Mouse (Mus musculus): ENCODE data around the gene Prss56. TPM values are rescaled to one million over a fixed set of nuclear protein-coding genes. Genes with fewer than 3 reads are reported as not detected.
A peak's percentile ranks its signal among the peaks of the same experiment; 100 is the strongest.

The Prss56 gene
- total RNA-seq, 1 experiment from 2014 or later, result not detected

DNA sequence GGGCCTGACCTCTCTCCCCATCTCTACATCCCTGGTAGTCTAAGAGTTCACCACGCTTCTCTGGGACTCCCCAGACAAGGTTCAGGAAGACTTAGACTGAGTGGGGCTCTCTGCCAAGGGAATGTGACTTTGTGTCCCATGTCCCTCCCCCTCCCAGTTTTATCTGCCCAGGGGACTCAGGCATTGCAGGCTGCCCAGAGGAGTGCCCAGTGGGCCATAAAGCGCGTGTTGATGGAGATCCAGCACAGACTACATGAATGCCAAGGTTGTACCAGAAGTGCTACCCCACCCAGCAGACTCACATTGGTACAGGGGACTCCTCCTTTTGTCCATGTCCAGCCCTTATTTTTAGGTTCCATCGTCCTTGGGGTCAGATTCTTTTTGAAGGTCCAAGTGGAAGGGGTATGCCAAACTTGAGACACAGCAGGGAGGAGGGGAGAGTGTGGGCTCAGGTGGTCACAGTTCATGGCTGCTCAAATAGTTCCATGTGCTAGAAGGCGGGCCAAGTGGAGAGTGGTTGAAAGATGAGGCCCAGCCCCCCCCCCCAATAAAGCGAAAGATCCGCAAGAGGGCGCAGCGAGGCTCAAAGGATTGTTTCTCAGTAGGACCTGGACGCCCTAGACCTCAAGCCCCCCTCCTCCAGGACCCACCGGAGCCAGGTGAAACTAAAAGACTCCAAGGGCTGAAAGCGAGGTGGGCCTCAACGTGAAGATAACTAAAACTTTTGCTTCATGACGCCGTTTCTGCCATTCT lies 1.1 kb downstream of the Prss56 start:
- no peak for ATAC-seq (replicated peaks; ENCODE audit: low read depth, poor library complexity, severe bottlenecking)

DNA sequence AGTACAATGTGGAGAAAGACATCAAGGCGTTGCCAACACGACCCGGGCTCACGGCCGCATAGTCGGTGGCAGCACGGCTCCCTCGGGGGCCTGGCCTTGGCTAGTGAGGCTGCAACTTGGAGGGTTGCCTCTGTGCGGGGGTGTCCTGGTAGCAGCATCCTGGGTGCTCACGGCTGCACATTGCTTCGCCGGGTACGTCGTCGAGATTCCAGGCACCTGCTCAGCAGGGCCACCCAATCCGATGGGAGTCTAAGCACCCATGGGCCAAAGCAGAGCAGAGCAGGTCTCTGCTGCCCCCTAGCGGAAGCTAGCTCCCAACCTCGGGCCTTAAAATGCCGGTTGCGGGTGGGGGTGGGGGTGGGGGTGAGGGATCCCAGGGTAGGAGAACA lies 1.6 kb downstream of the Prss56 start:
- peak; percentile 49 for ATAC-seq (replicated peaks; ENCODE audit: low read depth, poor library complexity, severe bottlenecking)

DNA sequence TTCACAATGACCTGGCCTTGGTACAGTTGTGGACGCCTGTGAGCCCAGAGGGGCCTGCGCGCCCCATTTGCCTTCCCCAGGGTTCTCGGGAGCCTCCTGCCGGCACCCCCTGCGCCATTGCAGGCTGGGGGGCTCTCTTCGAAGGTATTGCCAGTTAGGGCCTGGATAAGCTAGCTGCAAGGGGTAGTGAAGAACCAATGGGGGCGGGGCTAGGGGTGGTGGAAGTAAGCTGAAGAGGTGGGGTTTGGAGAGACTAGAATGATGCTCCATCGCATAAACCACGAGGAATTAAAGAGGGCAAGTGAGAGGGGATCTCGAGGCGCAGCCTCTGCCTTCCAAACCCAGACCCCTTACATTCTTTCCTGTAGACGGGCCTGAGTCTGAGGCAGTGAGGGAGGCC lies 2.4 kb downstream of the Prss56 start:
- no peak for ATAC-seq (replicated peaks; ENCODE audit: low read depth, poor library complexity, severe bottlenecking)

DNA sequence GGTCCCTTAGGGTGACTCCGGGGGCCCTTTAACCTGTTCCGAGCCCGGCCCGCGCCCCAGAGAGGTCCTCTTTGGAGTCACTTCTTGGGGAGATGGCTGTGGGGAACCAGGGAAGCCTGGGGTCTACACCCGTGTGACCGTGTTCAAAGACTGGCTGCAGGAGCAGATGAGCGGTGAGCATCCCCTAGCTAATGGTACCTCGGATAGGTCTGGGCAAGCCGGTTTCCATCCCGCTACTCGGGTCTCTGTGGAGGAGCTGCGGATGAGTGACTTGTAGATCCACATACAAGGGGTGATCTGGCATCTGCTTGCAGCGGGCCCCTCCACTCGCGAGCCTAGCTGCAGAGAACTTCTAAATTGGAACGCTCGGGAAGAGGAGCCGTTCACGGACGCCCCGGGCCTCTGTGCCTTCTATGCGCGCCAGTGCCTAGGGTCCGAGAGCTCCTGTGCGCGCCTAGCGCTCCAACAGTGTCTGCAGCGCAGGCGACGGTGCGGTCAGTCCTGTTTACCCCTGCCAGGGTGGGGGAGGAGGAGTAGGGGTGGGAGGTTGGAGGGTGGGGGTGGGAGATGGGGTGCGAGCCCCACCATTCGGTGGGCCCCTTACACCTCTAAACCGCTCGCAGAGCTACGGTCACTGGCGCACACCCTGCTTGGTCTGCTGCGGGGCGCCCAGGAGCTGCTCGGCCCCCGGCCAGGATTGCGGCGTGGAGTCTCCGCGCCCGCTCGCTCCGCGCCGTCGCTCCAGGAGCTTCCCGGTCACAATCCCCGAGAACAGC lies 3.3 kb downstream of the Prss56 start:
- ATAC-seq (replicated peaks; ENCODE audit: low read depth, poor library complexity, severe bottlenecking), result no peak

DNA sequence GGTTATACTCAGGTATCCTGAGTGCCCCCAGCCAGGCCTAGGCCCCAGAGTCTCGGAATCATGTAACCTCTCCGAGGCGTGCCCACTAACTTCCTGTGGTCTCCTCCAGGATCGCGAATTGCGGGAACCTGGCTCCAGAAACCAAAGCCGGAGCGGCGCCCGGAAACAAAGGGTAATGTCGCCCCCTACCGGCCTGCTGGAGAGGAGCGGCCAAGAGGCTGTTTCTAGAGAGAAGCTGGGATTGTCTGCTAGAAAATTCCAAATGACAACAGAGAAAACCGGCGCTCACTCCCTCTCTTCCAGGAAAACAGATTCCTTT lies 3.9 kb downstream of the Prss56 start:
- ATAC-seq (replicated peaks; ENCODE audit: low read depth, poor library complexity, severe bottlenecking), result peak; percentile 68

DNA sequence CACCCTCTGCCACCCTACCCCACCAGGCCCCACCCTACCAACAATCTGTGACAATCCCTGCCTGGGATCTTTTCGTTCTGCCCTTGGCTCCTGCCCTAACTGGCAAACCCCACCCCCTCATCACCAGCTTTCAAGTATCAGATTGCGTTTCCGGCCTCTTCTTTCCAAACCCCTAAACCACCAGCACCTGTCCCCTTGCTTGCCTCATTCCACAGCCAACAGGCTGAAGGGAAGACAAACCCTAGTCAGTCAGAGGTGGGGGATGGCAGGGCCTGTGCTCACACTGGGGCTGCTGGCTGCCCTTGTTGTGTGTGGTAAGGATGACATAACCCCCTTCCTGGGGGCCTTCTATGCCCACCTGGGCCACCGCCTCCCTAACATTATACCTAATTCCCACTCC lies 7.3 kb downstream of the Prss56 start, which contains the start of gene Chrnd:
Chrnd (plus strand) TSS at position 179 of the 400 bp plus-strand sequence.
- no peak for ATAC-seq (replicated peaks; ENCODE audit: low read depth, poor library complexity, severe bottlenecking)

DNA sequence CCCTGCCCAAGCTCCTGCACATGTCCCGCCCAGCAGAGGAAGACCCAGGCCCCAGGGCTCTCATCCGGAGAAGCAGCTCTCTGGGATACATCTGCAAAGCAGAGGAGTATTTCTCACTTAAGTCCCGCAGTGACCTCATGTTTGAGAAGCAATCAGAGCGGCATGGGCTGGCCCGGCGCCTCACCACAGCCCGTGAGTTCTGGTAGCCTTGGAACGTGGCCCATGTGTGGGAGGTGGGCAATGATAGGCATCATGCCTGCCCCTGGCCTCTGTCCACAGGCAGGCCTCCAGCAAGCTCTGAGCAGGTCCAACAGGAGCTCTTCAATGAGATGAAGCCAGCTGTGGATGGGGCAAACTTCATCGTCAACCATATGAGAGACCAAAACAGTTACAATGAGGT lies 14.2 kb downstream of the Prss56 start:
- no peak for ATAC-seq (replicated peaks; ENCODE audit: low read depth, poor library complexity, severe bottlenecking)

DNA sequence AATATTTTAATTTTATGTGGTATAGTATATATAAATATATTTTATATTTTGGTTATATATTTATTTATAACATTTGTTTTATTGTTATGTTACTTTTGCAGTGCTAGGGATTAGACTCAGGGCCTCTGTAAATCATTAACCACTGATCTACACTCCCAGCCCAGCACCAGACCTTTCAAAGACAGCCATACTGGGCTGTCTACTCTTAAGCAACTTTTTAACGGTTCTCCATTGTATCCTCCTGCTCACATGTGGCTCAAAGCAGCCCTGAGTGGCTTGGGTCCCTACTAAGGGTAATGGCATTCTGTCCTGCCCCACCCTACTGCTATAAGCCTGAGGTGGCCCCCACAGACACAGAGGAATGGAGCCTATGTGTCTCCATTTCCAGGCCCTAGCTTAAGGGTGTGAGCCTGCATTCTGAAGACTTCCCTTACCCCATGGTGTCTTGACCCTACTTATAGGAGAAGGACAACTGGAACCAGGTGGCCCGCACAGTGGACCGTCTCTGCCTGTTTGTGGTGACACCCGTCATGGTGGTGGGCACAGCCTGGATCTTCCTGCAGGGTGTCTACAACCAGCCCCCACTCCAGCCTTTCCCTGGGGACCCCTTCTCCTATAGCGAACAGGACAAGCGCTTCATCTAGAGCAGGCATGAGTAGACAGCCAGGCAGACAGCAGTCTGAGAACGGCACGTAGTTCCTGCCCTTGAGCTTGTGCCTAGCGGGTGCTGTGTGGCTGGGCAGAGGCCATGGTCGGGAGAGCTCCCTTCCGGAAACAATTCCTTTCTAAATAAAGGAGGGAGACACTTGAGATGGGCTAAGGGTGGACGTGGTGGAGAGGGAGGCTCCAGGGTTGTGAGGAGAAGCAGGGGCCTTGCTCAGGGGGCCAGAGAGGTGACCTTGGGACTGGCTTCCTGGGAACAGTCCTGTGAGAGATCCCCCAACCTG lies 15.3 kb downstream of the Prss56 start:
- ATAC-seq (replicated peaks; ENCODE audit: low read depth, poor library complexity, severe bottlenecking), result no peak

DNA sequence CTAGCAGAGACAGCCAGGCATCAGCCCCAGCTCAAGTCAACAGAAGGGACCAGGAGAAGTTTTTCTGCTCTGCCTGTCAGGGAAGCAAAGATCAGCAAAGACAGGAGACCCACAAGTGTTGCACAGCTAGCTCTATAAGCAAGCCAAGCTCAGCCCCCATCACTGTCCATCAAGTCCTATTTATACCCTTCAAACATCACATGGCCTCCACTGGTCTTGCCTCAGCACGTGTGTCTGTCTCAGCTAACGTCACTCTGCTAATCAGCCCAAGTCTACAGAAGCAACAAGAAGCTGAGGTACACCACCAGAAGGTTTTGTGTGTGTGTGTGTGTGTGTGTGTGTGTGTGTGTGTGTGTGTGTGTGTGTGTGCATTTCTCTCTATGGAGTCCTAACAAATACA lies 17.7 kb downstream of the Prss56 start:
- no peak for ATAC-seq (replicated peaks; ENCODE audit: low read depth, poor library complexity, severe bottlenecking)

DNA sequence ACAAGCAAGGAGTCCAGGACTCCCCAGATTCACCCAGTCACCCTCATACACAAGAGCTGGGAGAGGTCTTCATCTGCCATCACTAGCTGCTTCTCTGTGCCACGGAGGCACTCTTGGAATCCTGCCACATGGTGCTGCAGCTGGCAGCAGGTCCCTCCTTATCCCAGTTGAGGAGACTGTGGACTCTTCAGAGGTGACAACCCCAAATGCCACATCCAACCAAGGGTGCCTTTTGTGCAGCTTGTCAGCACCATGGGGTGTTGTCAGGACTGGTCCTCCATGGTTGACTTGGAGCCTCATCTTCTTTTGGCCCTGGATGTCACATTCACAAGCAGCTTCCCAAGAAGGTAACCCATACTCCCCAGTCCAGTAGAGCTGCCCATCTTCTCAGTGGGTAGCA lies 18.7 kb downstream of the Prss56 start:
- ATAC-seq (replicated peaks; ENCODE audit: low read depth, poor library complexity, severe bottlenecking), result no peak

DNA sequence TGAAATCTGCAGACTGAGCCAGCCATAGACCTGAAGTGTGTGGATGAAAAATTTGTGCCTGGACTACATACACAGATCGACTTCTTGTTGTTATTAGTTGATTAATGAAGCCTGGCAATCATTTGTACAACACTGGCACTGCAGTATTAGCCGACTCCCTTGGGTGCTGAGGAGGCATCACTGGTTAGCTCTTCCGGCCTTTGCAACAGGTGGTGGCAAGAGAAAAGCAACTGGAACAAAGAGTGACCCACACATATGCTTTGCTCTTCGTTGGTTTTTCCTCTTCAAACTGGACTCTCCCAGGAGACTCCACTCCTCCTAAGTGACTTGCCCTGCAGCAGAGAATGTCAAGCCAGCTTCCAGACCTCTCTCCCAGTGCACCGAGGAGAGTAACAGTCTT lies 20.7 kb downstream of the Prss56 start:
- ATAC-seq (replicated peaks; ENCODE audit: low read depth, poor library complexity, severe bottlenecking), result no peak

DNA sequence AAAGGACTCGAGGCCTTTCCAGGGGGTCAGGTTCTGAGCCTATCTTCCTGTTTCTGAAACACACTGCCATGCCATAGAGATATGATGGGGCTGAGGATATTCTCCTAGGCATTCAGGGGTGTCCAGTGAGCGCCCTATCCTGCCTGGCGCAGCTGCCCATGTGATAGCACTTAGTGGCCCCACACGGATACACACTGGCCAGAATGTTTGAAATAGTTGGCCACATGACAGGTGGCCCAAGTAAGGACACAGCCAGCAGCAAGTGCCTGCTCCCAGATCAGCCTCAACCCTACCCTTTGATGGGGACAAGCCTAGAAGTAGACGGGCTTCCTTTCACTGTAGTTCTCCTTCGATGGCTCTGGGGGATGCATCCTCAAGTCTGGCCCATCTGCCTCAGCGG lies 21.4 kb downstream of the Prss56 start, which contains the start of gene Chrng:
Chrng (plus strand) TSS at position 193 of the 400 bp plus-strand sequence.
- no peak for ATAC-seq (replicated peaks; ENCODE audit: low read depth, poor library complexity, severe bottlenecking)

DNA sequence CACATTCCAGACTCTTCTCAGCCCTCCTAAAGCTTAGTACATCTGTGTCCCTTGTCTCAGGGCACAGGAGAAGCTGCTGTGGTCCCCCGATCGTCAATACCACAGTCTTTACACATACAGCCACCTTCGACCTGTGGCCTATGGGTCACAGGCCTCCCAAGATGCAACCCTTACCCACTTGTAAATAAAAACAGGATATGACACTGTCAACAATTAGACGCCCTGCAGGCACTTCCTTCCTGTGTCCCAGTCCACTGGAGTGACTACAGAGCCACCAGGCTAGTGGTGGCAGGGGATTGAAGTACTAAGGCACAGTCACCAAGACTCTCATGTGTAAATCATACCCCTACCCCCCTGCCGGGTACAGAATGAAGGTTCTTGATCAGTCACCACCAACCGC lies 21.9 kb downstream of the Prss56 start:
- no peak for ATAC-seq (replicated peaks; ENCODE audit: low read depth, poor library complexity, severe bottlenecking)

DNA sequence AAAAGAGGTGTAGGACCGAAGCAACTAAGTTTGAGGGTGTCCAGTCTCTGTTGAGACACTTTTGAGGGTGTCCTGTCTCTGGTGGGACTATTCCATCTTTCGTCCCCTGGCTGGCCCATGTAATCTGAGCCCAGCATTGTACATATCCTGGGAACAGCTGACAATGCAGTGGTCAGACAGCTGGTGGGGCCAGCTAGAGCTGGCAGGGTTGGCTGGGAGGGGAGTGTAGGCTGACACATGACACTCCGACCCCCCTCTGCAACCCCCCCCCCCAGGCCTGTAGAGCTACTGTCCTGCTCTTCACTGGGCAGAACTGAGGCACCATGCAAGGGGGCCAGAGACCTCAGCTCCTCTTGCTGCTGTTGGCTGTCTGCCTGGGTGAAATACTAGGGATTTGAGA lies 22.4 kb downstream of the Prss56 start:
- ATAC-seq (replicated peaks; ENCODE audit: low read depth, poor library complexity, severe bottlenecking), result no peak

DNA sequence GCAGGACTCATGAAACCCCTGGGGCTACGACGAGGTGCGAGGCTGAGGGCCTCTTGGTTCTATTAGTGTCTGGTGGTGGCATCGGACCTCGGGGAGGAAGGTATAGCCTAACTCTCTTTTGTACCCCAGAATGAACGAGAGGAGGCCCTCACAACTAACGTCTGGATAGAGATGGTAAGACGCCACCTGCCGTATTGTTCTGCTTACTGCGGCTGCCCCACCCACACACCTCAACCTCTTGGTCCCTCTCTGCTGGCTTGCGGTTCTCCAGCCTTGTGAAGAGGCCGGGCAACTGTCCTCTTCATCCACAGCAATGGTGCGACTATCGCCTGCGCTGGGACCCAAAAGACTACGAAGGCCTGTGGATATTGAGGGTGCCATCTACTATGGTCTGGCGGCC lies 23.2 kb downstream of the Prss56 start:
- ATAC-seq (replicated peaks; ENCODE audit: low read depth, poor library complexity, severe bottlenecking), result peak; percentile 67

DNA sequence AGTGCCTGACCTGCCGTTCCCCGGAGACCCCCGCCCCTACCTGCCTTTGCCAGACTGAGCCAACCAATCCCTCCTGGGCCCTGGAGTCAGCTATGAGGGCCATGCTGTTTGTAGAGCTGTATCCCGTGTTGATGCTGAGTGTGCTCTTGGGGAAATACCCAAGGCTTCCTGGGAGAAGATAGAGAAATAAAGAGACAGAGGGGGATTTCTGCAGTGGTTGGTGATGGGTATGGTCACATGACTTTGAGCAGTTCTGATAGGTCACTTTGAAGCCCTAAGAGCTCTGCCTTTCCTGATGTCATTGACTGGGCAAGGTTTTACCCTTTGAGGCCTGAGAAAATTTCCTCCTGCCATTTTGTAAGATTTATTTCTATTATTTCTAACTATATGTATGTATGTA lies 28.3 kb downstream of the Prss56 start:
- no peak for ATAC-seq (replicated peaks; ENCODE audit: low read depth, poor library complexity, severe bottlenecking)

DNA sequence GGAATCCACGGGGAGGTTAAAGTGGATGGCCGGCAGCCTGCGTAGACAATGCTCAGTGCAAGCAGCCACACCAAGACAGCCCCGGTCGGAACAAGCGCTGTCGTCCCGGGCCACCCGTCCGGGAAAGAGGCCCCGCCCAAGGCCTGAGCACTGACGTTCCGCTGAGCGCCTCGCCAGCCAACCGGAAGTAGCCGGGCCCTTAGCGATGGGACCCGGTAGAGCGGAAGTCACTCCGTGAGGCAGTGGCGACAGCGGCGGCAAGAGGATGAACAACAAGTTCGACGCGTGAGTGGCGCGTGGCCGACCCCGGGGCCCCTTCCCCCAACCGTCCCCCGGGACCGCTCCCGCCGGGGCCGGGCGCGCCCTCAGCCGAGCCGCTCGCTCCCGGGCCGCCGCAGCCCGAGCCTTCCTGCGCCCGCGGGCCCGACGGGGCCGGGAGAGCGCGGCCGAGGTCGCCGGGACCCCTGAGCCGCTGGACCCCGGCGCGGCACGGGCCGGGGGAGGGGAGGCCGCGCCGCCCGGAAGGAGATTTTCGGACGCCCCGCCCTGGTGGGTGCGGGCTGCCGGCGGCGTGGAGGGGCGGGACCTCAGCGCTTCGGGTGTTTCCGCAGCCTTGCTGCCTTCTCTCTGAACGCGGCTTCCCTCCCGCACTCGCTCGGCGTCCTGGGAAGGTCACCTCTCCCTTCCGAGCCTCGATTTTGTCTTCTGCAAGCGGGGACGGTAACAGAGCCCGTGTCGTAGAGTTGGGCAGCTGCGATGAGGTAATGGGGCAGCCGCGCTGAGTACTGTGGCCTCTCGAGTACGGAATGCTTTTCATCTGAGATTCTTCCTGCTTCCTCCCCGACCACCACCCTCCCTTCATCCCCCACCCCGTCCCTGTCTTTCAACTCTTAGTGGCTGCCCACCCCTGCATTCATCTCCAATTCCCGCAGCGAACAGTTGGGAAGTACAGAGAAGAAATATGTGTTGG lies 30.9 kb downstream of the Prss56 start, which contains the start of gene Eif4e2:
Eif4e2 (plus strand) TSS at position 180 of the 970 bp plus-strand sequence.
- ATAC-seq (replicated peaks; ENCODE audit: low read depth, poor library complexity, severe bottlenecking), result peak; percentile 96

DNA sequence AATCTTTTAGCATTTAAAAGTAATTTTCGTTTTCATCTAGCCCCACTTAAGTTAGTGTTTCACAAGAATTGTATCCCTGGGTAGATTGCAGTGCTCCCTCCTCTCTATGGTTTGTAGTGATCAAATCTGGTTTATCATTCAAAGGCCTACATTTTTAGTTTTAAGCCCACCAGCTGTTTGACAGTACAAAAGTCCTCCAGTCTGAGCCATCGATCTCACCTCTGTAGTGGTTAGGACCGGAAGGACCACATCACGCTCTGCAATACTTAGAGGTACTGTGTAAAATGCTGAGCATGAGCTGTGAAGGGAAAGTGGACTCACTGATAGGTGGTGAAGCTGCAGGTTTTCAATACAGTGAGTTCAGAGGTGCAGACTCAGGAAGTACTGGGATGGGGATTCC lies 31.6 kb downstream of the Prss56 start:
- ATAC-seq (replicated peaks; ENCODE audit: low read depth, poor library complexity, severe bottlenecking), result no peak

DNA sequence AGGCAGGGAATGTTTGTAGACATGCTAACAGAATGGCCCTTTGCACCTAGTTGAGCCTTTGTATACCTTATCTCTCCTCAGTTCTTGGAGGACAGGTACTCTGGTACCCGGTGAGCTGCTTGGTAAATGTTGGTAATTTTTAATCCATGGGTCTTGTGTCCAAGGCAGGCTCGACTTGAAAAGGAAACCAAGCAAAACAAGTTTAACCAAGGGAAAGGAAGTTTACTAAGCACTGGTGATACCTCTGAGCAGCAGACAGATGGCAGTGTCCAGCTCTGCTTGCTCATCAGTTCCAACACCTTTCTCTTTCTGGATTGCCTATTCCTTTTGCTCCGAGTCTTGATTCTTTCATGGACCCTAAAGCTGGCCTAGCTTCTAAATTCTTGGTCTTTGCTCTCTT lies 34.8 kb downstream of the Prss56 start:
- no peak for ATAC-seq (replicated peaks; ENCODE audit: low read depth, poor library complexity, severe bottlenecking)
